Mouse (Mus musculus): Measurements from ENCODE around the gene Mical2.

The Mical2 gene

DNA sequence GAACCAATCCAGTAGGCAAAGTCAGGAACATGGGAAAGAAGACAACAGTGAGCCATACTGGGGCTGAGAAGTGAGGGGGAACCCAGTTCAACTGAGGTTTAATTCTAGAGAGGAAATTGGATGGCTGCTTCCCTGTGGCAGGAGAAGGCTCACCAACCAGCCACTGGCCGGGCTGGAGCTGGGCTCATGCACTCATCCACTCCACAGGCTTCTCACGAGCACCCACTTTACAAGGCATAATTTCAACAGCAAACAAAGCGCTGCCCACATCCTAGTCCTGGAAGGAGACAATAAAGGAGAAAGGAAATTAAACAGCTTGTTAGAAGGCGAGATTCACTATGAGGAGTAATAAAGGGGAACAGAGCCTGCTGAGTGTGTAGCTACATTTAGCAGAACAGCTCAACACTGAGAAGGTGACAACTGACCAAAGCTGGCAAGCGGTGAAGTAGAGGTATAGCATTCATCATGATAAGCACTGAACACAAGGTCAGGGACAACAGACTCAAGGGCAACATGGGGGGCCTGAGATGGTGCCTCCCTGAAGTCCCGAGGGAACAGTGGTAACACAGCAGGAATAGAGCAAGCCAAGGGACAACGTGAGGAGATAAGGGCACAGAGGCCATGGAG is 137.0 kb downstream of the Mical2 start:
- ATAC-seq (ENCODE audit: low TSS enrichment) = peak; percentile 29; the same call in 1 of the 2 replicates

DNA sequence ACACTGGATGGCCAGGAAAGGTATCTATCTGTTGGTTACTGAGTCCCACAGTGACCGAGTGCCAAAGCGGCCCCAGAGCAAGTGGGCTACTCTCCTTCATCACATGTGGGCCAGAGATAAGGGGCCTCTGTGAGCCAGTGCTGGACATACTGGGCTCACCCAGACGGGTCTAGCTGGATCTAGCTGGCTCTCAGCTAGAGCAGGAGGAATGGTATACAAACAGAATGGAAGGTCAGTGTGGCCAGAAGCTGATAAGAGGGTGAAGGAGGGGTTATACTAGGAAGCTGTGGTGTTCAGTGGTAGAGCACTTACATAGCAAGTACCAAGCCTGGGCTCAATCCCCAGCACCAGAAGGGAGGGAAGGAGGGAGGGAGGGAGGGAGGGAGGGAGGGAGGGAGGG is 140.2 kb downstream of the Mical2 start:
- ATAC-seq (ENCODE audit: low TSS enrichment) = no peak

DNA sequence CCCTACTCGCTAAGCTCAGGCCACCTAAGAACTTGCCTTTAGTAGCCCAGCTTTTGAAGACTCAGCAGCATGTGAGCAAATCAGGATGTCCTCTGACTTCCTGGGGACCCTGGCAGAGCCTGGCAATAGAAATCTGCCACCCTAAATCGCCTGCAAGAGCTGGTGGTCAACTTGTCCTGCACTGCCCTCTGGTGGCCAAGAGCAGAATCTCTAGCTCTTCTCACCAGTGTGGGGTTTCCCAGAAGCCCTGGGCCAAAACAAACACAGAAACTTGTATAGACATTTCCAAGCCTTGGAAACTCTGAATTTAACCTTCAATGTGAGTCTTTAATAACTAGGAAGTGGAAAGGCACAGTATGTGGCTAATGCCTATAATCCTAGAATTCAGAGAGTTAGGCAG is 143.4 kb downstream of the Mical2 start:
- peak; percentile 78 for ATAC-seq (ENCODE audit: low TSS enrichment)

DNA sequence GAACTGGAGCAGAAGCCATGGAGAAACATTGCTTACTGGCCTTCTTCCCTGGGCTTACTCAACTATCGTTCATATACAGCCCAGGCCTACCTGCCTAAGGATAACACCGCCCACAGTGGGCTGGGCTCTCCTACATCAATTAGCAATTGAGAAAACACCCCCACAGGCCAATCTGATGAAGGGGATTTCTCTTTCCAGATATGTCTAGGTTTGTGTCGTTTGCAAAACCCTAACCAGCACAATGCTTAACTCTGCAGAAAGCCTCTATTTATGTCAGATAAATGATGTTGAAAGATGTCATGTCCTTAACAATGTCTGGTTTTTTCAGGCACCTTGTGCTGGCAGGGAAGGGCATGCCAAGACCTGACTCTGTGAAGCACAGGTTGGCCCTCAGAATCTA is 144.3 kb downstream of the Mical2 start:
- ATAC-seq (ENCODE audit: low TSS enrichment) = no peak

GRCm38 (mm10) chr7:112371387-112371786 is 145.7 kb downstream of the Mical2 start:
- no peak for ATAC-seq (ENCODE audit: low TSS enrichment)

- no peak for ATAC-seq (ENCODE audit: low TSS enrichment)
Observed at GRCm38 (mm10) chr7:112374035-112374434, 148.4 kb downstream of the Mical2 start.

DNA sequence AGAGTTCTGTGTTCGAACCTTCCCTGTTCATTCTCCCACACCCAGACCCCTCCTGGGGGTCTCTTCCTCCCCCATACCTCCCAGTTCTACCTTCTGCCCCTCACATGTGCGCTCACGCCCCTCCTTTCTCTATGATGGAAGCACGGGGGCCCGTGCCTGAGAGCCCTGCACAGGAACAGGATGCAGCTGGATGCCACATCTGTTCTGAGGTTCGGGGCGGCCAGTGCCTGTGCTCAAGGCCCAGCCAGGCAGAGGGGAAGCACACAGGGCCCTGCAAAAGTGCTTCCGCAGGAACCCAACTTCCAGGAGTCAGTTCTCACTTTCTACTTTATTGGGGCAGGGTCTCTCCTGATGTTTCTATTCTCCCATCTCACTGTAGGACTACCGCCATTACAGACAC is 149.4 kb downstream of the Mical2 start:
- ATAC-seq (ENCODE audit: low TSS enrichment) = no peak

DNA sequence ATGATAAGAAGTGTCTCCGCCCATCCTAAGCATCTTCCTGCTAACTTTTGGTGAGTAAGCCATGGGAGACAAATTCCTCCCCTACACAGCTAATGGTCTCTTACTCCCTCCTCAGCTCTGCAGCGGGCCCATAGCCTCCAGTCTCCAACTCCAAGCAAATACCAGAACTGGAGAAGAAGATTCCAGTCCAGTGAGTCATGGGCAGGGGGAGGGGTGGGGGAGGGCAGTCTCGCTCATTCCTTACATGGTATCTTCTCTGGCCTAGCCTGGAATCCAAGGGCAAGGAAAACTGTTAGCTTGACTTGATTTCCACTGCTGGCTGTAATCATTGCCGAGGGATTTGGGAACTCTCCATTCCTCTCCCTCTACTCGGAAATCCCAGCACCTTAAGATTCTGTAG is 150.2 kb downstream of the Mical2 start:
- no peak for ATAC-seq (ENCODE audit: low TSS enrichment)

- no peak for ATAC-seq (ENCODE audit: low TSS enrichment)
Observed at GRCm38 (mm10) chr7:112376611-112377010, 151.0 kb downstream of the Mical2 start.

- ATAC-seq (ENCODE audit: low TSS enrichment) = peak; percentile 71
Observed at GRCm38 (mm10) chr7:112377314-112377713, 151.7 kb downstream of the Mical2 start.

- no peak for ATAC-seq (ENCODE audit: low TSS enrichment)
Observed at GRCm38 (mm10) chr7:112378056-112378455, 152.4 kb downstream of the Mical2 start.

DNA sequence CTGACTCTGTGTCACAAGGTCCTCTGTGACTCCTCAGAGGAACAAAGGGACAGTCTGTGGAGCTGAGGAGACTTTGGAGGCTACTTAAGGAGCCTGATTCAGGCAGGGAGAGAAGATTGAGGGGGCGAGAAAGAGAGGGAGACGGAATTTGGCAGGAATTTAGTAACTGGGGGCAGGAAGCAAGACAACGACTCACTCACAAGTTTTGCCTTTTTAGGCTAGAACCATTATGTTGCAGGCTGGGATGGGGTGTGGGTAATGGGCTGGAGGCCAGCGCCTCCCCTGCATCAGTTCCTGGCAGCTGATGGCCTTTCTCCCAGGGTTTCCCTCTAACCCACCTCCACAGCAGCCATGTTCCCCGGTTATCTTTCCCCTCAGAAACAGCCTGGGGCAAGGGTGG is 152.8 kb downstream of the Mical2 start:
- peak; percentile 81 for ATAC-seq (ENCODE audit: low TSS enrichment)

DNA sequence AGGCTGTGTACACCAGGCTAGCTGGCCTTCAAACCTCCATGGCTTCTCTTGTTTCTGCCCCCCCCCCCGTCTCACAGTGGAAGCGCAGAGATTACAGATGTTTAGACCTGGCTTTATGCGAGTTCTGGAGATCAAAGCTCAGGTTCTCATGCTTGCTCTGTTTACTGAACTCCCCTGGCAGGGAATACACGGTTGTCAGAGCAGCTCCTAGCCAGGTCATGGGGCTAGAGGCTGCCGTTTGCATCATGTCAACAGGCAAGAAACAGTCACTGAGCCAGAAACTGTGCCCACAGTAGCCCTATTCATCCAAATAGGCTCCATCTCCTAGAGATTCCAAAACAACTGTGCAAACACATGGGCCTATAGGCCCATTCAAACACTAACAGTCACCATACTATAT is 160.9 kb downstream of the Mical2 start:
- no peak for ATAC-seq (ENCODE audit: low TSS enrichment)

- ATAC-seq (ENCODE audit: low TSS enrichment) = no peak
Observed at GRCm38 (mm10) chr7:112387876-112388275, 162.2 kb downstream of the Mical2 start.

- no peak for ATAC-seq (ENCODE audit: low TSS enrichment)
Observed at GRCm38 (mm10) chr7:112388363-112388875, 162.8 kb downstream of the Mical2 start.

- ATAC-seq (ENCODE audit: low TSS enrichment) = peak; percentile 62
Observed at GRCm38 (mm10) chr7:112389611-112390251, 164.1 kb downstream of the Mical2 start.

DNA sequence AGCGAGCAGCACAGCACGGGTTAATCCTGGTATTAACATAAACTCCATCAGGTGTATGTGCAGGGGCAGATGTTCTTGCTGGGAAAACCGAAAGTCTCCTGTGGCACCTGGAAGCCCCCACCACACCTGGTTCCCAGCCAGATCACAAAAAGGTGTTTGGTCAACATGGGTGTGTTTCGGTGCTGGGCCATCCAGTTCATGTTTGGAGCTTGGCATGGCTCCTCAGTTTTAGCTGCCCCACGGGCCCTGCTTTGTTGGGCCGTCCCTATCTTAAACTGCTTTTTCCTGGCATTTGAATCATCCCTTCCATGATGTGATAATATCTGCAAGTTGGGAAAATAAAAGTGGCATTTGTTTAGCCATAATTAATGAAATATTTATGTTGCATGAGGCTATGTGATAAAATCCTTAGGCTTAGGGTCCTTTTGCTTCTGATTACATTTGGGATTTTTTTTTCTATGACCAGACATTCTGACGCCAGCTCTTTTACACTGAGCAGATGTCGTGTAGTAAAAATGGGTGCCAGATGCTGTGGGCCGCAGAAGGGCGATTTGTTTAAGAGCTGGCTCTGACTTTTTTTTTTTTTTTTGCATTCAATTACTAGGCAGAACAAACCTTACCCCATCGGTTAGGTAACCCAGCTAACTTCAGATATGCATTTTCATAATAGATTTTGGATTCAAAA is 164.7 kb downstream of the Mical2 start:
- peak; percentile 36 for ATAC-seq (ENCODE audit: low TSS enrichment)

DNA sequence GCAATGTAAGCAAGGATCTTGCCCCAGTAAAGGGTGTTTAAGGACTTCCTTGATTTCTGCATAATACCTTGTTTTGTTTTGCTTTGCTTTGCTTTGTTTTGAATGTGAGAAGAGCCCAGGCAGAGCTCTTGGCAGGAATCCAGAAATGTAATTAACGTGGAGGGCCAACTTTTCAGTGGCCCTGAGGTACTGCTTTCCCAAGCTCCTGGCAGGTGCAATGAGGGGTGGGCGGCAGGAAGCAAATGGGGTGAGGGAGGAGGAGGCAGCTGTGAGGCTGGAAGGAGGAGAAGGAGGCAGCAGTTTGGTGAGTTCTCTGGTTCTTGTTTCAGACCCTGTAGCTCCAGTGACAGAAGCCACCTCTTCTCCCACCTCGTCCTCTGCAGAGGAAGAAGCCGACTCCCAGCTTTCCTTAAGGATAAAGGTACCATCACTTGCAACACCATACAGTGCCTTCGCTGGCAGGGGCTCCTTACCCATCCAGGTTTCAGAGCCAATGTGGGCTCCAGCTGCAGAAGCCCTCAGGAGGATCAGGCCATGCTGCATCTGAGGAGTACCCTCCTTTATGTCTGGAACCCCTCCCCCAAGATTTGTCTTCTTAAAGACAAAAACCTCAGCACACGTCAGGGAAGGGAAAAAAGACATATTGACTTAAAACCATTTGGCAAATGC is 165.4 kb downstream of the Mical2 start:
- peak; percentile 36; the same call in 1 of the 2 replicates for ATAC-seq (ENCODE audit: low TSS enrichment)

GRCm38 (mm10) chr7:112397786-112398185 is 172.1 kb downstream of the Mical2 start:
- no peak for ATAC-seq (ENCODE audit: low TSS enrichment)

DNA sequence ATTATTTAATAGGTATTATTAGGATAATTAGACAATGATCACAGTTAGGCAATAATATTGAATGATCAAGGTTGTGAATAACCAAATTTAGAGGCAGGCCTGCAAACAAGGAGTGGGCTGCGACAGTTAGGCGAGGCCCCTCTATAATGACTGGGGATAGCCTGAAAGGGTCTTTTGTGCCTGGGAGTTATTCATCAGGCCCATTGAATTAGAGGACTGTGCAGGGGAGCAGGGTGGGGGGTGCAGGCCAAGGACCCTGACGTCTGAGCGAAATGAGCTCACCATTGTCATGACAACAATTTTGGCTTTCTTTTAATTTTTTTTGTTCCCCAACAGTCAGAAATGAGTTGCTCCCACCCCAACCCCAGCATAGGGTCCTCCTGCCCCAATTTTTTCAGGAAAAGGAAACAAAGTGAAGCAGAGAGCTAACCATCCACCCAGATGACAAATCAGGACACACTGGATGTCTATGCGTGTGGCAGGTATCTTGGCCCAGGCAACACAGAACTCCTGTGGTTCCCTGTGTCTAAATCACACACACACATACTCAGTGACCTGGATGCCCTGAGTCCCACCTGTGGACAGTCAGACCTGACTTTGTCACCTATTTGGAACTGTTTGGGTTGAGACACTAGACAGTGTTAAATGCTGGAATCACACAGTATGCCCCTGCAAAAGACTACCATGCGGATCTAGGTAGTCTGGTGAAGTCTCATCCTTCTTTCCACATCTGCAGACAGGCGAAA is 173.9 kb downstream of the Mical2 start:
- ATAC-seq (ENCODE audit: low TSS enrichment) = no peak

- ATAC-seq (ENCODE audit: low TSS enrichment) = peak; percentile 64
Observed at GRCm38 (mm10) chr7:112400175-112400574, 174.5 kb downstream of the Mical2 start.

- ATAC-seq (ENCODE audit: low TSS enrichment) = no peak
Observed at GRCm38 (mm10) chr7:112405061-112405460, 179.4 kb downstream of the Mical2 start.
